Mouse (Mus musculus) left cerebral cortex, adult 18-20 months (tissue): ENCODE measurements around the gene Gtpbp4. TPM values are rescaled to one million over a fixed set of nuclear protein-coding genes. Genes with fewer than 3 reads are reported as not detected.

ENCODE experiments used
- microRNA-seq, 2 experiments: library from miRNA; unstranded; fragments of <30 nt; microRNA quantifications; one replicate each; pipeline ENCODE4 v1.2.0; 2021
- total RNA-seq, 2 experiments: library from RNA; stranded (reverse); gene quantifications; 2 replicates each; pipeline ENCODE4 v1.2.3; 2021

Gene Gtpbp4
- total RNA-seq, 2 experiments from 2014 or later, result 39.5 to 46.7 TPM

Small RNA genes within 50 kb of the gene (microRNA-seq; reads per million reads assigned to microRNA genes)
- 0 reads per million in 2 experiments for gene Gm22750

Other genes with a start within 250 kb of the Gtpbp4 start
- gene Wdr37, start 124.2 kb downstream of the Gtpbp4 start, total RNA-seq, result 100 to 1,000 TPM in 1 of 2 experiments, 10 to 100 TPM in 1; 96.8 to 100 TPM
- gene Idi1, start 110.6 kb downstream of the Gtpbp4 start, total RNA-seq, result 10 to 100 TPM; 35.6 to 44.1 TPM
- not detected for gene Gm9745, start 47.9 kb downstream of the Gtpbp4 start, total RNA-seq
- not detected for gene Idi2, start 43.2 kb downstream of the Gtpbp4 start, total RNA-seq
- 10 to 100 TPM; 69.3 to 73.4 TPM for gene Larp4b, start 97.8 kb upstream of the Gtpbp4 start, total RNA-seq